Mouse (Mus musculus): Measurements from ENCODE around the gene Tmem175. TPM values are rescaled to one million over a fixed set of nuclear protein-coding genes. Genes with fewer than 3 reads are reported as not detected.

Tmem175 gene
- polyA plus RNA-seq, 1 experiment from 2014 or later, result 26.4 TPM

GRCm38 (mm10) chr5:108693872-108694288 lies 64.3 kb downstream of the Tmem175 start:
- under 1% methylated on average over 43 of the region's 43 CpGs for whole genome bisulfite sequencing

GRCm38 (mm10) chr5:108694352-108695261 lies 65.0 kb downstream of the Tmem175 start:
- Histone ChIP-seq H3K9ac (peak overlapping the region; percentile 80), H3K4me1 (ENCODE audit: insufficient read depth) (peaks cover 20% of the 10 kb centered on the region), H3K4me3 (ENCODE audit: low read depth, low read length) (peak overlapping the region; percentile 80), H3K27me3 (ENCODE audit: insufficient read depth, low read length) (no peaks in the 10 kb centered on the region), H3K36me3 (ENCODE audit: insufficient read depth) (0 out of 2 replicates have a peak, but pooled peaks cover 2% of the 10 kb centered on the region), H3K27ac (ENCODE audit: low read depth) (peak overlapping the region; percentile 69), H3K4me2 (peak overlapping the region; percentile 75), H3K9me3 (ENCODE audit: low read depth, low read length) (no peaks in the 10 kb centered on the region)
- DNase-seq, result peak; percentile 61
- peak; percentile 63 for ATAC-seq (ENCODE audit: insufficient read depth)
- TF ChIP-seq CTCF (IDR thresholded peaks at IDR 0.05; ENCODE audit: low read depth), result no peak
- under 1% methylated on average over 93 of the region's 99 CpGs for WGBS

More at GRCm38 (mm10) chr5:108693872-108694288, 64.3 kb downstream of the Tmem175 start:
- ATAC-seq (ENCODE audit: insufficient read depth) (peak; percentile 95), DNase-seq (peak; percentile 95)
- Histone ChIP-seq H3K27me3 (ENCODE audit: insufficient read depth, low read length) (no peaks in the 10 kb centered on the region), H3K36me3 (ENCODE audit: insufficient read depth) (0 out of 2 replicates have a peak, but pooled peaks cover 2% of the 10 kb centered on the region), H3K4me3 (ENCODE audit: low read depth, low read length) (peak overlapping the region; percentile 80), H3K4me1 (ENCODE audit: insufficient read depth) (peaks cover 16% of the 10 kb centered on the region; the same call in 1 of the 2 replicates), H3K4me2 (peak overlapping the region; percentile 75), H3K9ac (peak overlapping the region; percentile 80), H3K9me3 (ENCODE audit: low read depth, low read length) (no peaks in the 10 kb centered on the region), H3K27ac (ENCODE audit: low read depth) (no peak overlapping the region)
- no peak for TF ChIP-seq CTCF (IDR thresholded peaks at IDR 0.05; ENCODE audit: low read depth)

- Histone ChIP-seq H3K36me3 (ENCODE audit: insufficient read depth) (0 out of 2 replicates have a peak, but pooled peaks cover 2% of the 10 kb centered on the region), H3K27me3 (ENCODE audit: insufficient read depth, low read length) (no peaks in the 10 kb centered on the region), H3K4me2 (peak overlapping the region; percentile 75; the same call in 1 of the 2 replicates), H3K27ac (ENCODE audit: low read depth) (no peak overlapping the region), H3K4me1 (ENCODE audit: insufficient read depth) (peaks cover 20% of the 10 kb centered on the region), H3K9ac (no peak overlapping the region), H3K4me3 (ENCODE audit: low read depth, low read length) (peak overlapping the region; percentile 80; the same call in 1 of the 2 replicates), H3K9me3 (ENCODE audit: low read depth, low read length) (no peaks in the 10 kb centered on the region)
- no peak for ATAC-seq (ENCODE audit: insufficient read depth)
- DNase-seq, result no peak
- 93% methylated on average over 11 of the region's 12 CpGs for WGBS
- no peak for TF ChIP-seq CTCF (IDR thresholded peaks at IDR 0.05; ENCODE audit: low read depth)
These were observed 66.3 kb downstream of the Tmem175 start for GRCm38 (mm10) chr5:108695861-108696260.

- 0 out of 2 replicates have a peak, but pooled peaks cover 2% of the 10 kb centered on the region for H3K36me3 ChIP-seq (ENCODE audit: insufficient read depth)
- no peak overlapping the region for H3K4me3 ChIP-seq (ENCODE audit: low read depth, low read length)
- no peak overlapping the region for H3K27ac ChIP-seq (ENCODE audit: low read depth)
- no peaks in the 10 kb centered on the region for H3K27me3 ChIP-seq (ENCODE audit: insufficient read depth, low read length)
- no peak overlapping the region for H3K9ac ChIP-seq
- ATAC-seq (ENCODE audit: insufficient read depth) (no peak), DNase-seq (no peak)
- H3K9me3 ChIP-seq (ENCODE audit: low read depth, low read length), result no peaks in the 10 kb centered on the region
- 81% methylated on average over 3 of the region's 3 CpGs for WGBS
- H3K4me2 ChIP-seq, result peak overlapping the region; percentile 15; the same call in 1 of the 2 replicates
- H3K4me1 ChIP-seq (ENCODE audit: insufficient read depth), result peaks cover 20% of the 10 kb centered on the region
- TF ChIP-seq CTCF (IDR thresholded peaks at IDR 0.05; ENCODE audit: low read depth), result no peak
These were observed 67.0 kb downstream of the Tmem175 start for GRCm38 (mm10) chr5:108696542-108696941.

- H3K27ac ChIP-seq (ENCODE audit: low read depth), result peak overlapping the region; percentile 16; the same call in 1 of the 2 replicates
- no peaks in the 10 kb centered on the region for H3K9me3 ChIP-seq (ENCODE audit: low read depth, low read length)
- H3K9ac ChIP-seq, result 0 out of 2 replicates have a peak overlapping the region, but pooled peaks have one; percentile 6
- no peak for DNase-seq
- no peak for ATAC-seq (ENCODE audit: insufficient read depth)
- no peaks in the 10 kb centered on the region for H3K27me3 ChIP-seq (ENCODE audit: insufficient read depth, low read length)
- H3K4me2 ChIP-seq, result 0 out of 2 replicates have a peak overlapping the region, but pooled peaks have one; percentile 7
- peaks cover 20% of the 10 kb centered on the region for H3K4me1 ChIP-seq (ENCODE audit: insufficient read depth)
- no peak overlapping the region for H3K4me3 ChIP-seq (ENCODE audit: low read depth, low read length)
- WGBS, result 38% methylated on average over 4 of the region's 4 CpGs
- 0 out of 2 replicates have a peak, but pooled peaks cover 2% of the 10 kb centered on the region for H3K36me3 ChIP-seq (ENCODE audit: insufficient read depth)
- TF ChIP-seq CTCF (IDR thresholded peaks at IDR 0.05; ENCODE audit: low read depth), result no peak
These were observed 67.8 kb downstream of the Tmem175 start for GRCm38 (mm10) chr5:108697341-108697753.

Other genes starting within 250 kb of the Tmem175 start
- 0.12 and 0.26 TPM in 2 replicates for gene Pde6b, start 241.4 kb upstream of the Tmem175 start, polyA plus RNA-seq (2014; fragmentation: Nextera tagmentation; extraction: Ambion mirVana)
- 400 and 416 TPM in 2 replicates for gene Atp5k, start 195.3 kb upstream of the Tmem175 start, polyA plus RNA-seq (2014; fragmentation: Nextera tagmentation; extraction: Ambion mirVana)
- 0.16 TPM in 1 of 2 replicates, not detected in the other for gene Mfsd7a, start 180.9 kb upstream of the Tmem175 start, polyA plus RNA-seq (2014; fragmentation: Nextera tagmentation; extraction: Ambion mirVana)
- gene Pcgf3, start 168.5 kb upstream of the Tmem175 start, polyA plus RNA-seq (2014; fragmentation: Nextera tagmentation; extraction: Ambion mirVana), result 19.5 and 26.5 TPM in 2 replicates
- 0.24 and 0.54 TPM in 2 replicates for gene Cplx1, start 79.7 kb upstream of the Tmem175 start, polyA plus RNA-seq (2014; fragmentation: Nextera tagmentation; extraction: Ambion mirVana)
- gene Gak, start within 50 bp of the Tmem175 start, polyA plus RNA-seq (2014; fragmentation: Nextera tagmentation; extraction: Ambion mirVana), result 48.7 and 52.1 TPM in 2 replicates
- 11.8 and 12.3 TPM in 2 replicates for gene Idua, start 30.6 kb downstream of the Tmem175 start, polyA plus RNA-seq (2014; fragmentation: Nextera tagmentation; extraction: Ambion mirVana)
- 8.7 and 12.1 TPM in 2 replicates for gene Dgkq, start 39.9 kb downstream of the Tmem175 start, polyA plus RNA-seq (2014; fragmentation: Nextera tagmentation; extraction: Ambion mirVana)
- gene Slc26a1, start 45.8 kb downstream of the Tmem175 start, polyA plus RNA-seq (2014; fragmentation: Nextera tagmentation; extraction: Ambion mirVana), result 0.60 and 0.70 TPM in 2 replicates
- gene Fgfrl1, start 62.6 kb downstream of the Tmem175 start, polyA plus RNA-seq (2014; fragmentation: Nextera tagmentation; extraction: Ambion mirVana), result 40.1 and 47.5 TPM in 2 replicates
- gene Rnf212, start 145.2 kb downstream of the Tmem175 start, polyA plus RNA-seq (2014; fragmentation: Nextera tagmentation; extraction: Ambion mirVana), result not detected in 2 replicates
- not detected in 2 replicates for gene Tmed11, start 165.6 kb downstream of the Tmem175 start, polyA plus RNA-seq (2014; fragmentation: Nextera tagmentation; extraction: Ambion mirVana)
- gene Vmn2r8, start 179.1 kb downstream of the Tmem175 start, polyA plus RNA-seq (2014; fragmentation: Nextera tagmentation; extraction: Ambion mirVana), result not detected in 2 replicates
- not detected in 2 replicates for gene Vmn2r9, start 222.8 kb downstream of the Tmem175 start, polyA plus RNA-seq (2014; fragmentation: Nextera tagmentation; extraction: Ambion mirVana)